Mouse (Mus musculus): Measurements from ENCODE around the gene Ccdc57. TPM values are rescaled to one million over a fixed set of nuclear protein-coding genes. Genes with fewer than 3 reads are reported as not detected.

Gene Ccdc57
- polyA plus RNA-seq, 1 experiment from 2014 or later, result 6.3 TPM

DNA sequence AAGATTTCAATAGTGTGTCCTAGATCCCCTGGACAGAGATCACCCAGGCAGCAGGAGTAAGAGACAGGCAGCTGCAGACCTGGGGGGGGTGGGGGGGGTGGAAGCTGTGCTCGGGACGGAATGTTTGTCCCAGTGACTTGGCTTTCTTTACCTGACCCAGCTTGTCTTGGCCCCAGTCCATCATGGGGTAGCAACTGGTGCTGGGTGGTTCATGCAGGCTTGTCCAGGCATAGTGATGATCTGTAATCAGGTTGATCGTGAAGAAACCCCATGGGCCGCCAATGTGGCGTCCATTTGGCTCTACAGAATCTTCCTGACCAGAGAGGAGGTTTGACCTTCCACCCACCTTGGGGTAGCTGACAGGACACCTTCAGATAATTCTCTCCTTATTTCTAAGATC is 13.3 kb upstream of the Ccdc57 start:
- 81% methylated on average over 5 of the region's 5 CpGs for WGBS
- Histone ChIP-seq H3K27me3 (replicated peaks; ENCODE audit: control insufficient read depth, insufficient read depth, low read length) (peaks cover 30% of the 10 kb centered on the region), H3K4me2 (ENCODE audit: low read length) (no peak overlapping the region), H3K4me3 (ENCODE audit: low read length) (no peak overlapping the region), H3K9me3 (ENCODE audit: control insufficient read depth, low read length) (no peaks in the 10 kb centered on the region), H3K36me3 (ENCODE audit: control insufficient read depth, insufficient read depth, low read length) (no peaks in the 10 kb centered on the region), H3K27ac (ENCODE audit: low read depth, low read length) (no peak overlapping the region), H3K4me1 (ENCODE audit: control insufficient read depth, insufficient read depth, low read depth, low read length) (peaks cover 11% of the 10 kb centered on the region), H3K9ac (ENCODE audit: low read depth, low read length) (no peak overlapping the region)
- no peak for ATAC-seq

GRCm38 (mm10) chr11:120945266-120945665 is 12.6 kb upstream of the Ccdc57 start:
- Histone ChIP-seq H3K4me1 (ENCODE audit: control insufficient read depth, insufficient read depth, low read depth, low read length) (peaks cover 7% of the 10 kb centered on the region; the same call in 1 of the 2 replicates), H3K4me3 (ENCODE audit: low read length) (no peak overlapping the region), H3K27me3 (replicated peaks; ENCODE audit: control insufficient read depth, insufficient read depth, low read length) (peaks cover 28% of the 10 kb centered on the region), H3K27ac (ENCODE audit: low read depth, low read length) (no peak overlapping the region), H3K9me3 (ENCODE audit: control insufficient read depth, low read length) (no peaks in the 10 kb centered on the region), H3K36me3 (ENCODE audit: control insufficient read depth, insufficient read depth, low read length) (no peaks in the 10 kb centered on the region), H3K9ac (ENCODE audit: low read depth, low read length) (no peak overlapping the region), H3K4me2 (ENCODE audit: low read length) (no peak overlapping the region)
- no peak for ATAC-seq
- WGBS, result 91% methylated on average over 7 of the region's 7 CpGs

GRCm38 (mm10) chr11:120940959-120941358 is 8.3 kb upstream of the Ccdc57 start:
- no peak for ATAC-seq
- Histone ChIP-seq H3K9me3 (ENCODE audit: control insufficient read depth, low read length) (no peaks in the 10 kb centered on the region), H3K4me2 (ENCODE audit: low read length) (no peak overlapping the region), H3K4me3 (ENCODE audit: low read length) (no peak overlapping the region), H3K27ac (ENCODE audit: low read depth, low read length) (no peak overlapping the region), H3K4me1 (ENCODE audit: control insufficient read depth, insufficient read depth, low read depth, low read length) (no peaks in the 10 kb centered on the region), H3K27me3 (replicated peaks; ENCODE audit: control insufficient read depth, insufficient read depth, low read length) (0 out of 2 replicates have a peak, but pooled peaks cover 2% of the 10 kb centered on the region), H3K36me3 (ENCODE audit: control insufficient read depth, insufficient read depth, low read length) (no peaks in the 10 kb centered on the region), H3K9ac (ENCODE audit: low read depth, low read length) (no peak overlapping the region)
- WGBS, result 94% methylated on average over 6 of the region's 6 CpGs

DNA sequence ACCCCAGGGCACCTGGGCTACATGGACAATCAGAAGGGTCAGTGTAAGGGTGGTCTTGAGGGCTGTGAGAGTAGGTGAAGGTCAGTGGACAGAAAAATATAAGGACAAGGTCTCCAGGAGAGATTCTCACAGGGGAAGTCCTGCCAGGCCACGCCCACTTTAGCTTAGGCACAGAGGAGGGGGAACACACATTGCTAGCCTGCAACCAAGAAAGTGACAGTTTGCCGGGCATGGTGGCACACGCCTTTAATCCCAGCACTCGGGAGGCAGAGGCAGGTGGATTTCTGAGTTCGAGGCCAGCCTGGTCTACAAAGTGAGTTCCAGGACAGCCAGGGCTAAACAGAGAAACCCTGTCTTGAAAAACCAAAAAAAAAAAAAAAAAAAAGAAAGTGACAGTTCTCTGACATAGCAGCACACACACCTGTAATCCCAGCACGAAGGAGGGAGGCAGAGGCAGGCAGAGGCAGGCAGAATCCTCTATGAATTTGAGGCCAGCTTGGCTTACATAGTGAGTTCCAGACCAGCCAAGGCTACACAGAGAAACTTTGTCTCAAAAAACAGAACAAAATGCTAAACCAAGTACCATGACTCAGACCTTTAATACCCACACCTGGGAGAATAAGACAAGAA is 7.2 kb upstream of the Ccdc57 start:
- Histone ChIP-seq H3K27me3 (replicated peaks; ENCODE audit: control insufficient read depth, insufficient read depth, low read length) (0 out of 2 replicates have a peak, but pooled peaks cover 2% of the 10 kb centered on the region), H3K4me2 (ENCODE audit: low read length) (no peak overlapping the region), H3K27ac (ENCODE audit: low read depth, low read length) (no peak overlapping the region), H3K9me3 (ENCODE audit: control insufficient read depth, low read length) (no peaks in the 10 kb centered on the region), H3K4me3 (ENCODE audit: low read length) (no peak overlapping the region), H3K36me3 (ENCODE audit: control insufficient read depth, insufficient read depth, low read length) (no peaks in the 10 kb centered on the region), H3K9ac (ENCODE audit: low read depth, low read length) (no peak overlapping the region), H3K4me1 (ENCODE audit: control insufficient read depth, insufficient read depth, low read depth, low read length) (no peaks in the 10 kb centered on the region)
- no peak for ATAC-seq
- WGBS, result 51% methylated on average over 6 of the region's 6 CpGs

DNA sequence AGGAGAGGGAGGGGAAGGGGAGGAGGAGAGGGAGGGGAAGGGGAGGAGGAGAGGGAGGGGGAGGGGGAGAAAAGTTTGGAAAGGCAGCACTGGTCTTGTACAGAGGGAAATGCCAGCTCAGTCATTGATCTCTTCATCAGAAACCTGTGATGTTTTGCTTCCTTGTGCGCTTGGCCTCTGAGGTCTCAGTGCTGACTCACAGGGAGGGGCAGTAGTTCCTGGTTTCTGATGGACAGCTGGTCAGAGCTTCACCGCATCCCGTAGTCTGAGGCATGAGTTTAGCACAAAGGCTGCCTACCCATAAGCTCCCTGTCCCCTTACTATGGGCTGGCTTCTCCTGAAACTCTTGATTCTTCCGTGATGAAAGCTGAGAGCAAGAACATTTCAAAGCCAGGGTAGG is 6.1 kb upstream of the Ccdc57 start:
- Histone ChIP-seq H3K4me2 (ENCODE audit: low read length) (no peak overlapping the region), H3K4me1 (ENCODE audit: control insufficient read depth, insufficient read depth, low read depth, low read length) (no peaks in the 10 kb centered on the region), H3K27ac (ENCODE audit: low read depth, low read length) (no peak overlapping the region), H3K9ac (ENCODE audit: low read depth, low read length) (no peak overlapping the region), H3K4me3 (ENCODE audit: low read length) (no peak overlapping the region), H3K9me3 (ENCODE audit: control insufficient read depth, low read length) (no peaks in the 10 kb centered on the region), H3K27me3 (replicated peaks; ENCODE audit: control insufficient read depth, insufficient read depth, low read length) (no peaks in the 10 kb centered on the region), H3K36me3 (ENCODE audit: control insufficient read depth, insufficient read depth, low read length) (no peaks in the 10 kb centered on the region)
- no peak for ATAC-seq
- WGBS, result 44% methylated on average over 4 of the region's 4 CpGs

- WGBS, result 100% methylated on average over 1 of the region's 1 CpGs
- ATAC-seq, result no peak
Observed at GRCm38 (mm10) chr11:120937976-120938375, 5.3 kb upstream of the Ccdc57 start.

GRCm38 (mm10) chr11:120931479-120931878 is 1.2 kb downstream of the Ccdc57 start:
- no peaks in the 10 kb centered on the region for H3K27me3 ChIP-seq (replicated peaks; ENCODE audit: control insufficient read depth, insufficient read depth, low read length)
- no peak for ATAC-seq
- WGBS, result 82% methylated on average over 4 of the region's 4 CpGs
- H3K27ac ChIP-seq (ENCODE audit: low read depth, low read length), result no peak overlapping the region
- no peaks in the 10 kb centered on the region for H3K36me3 ChIP-seq (ENCODE audit: control insufficient read depth, insufficient read depth, low read length)
- H3K4me1 ChIP-seq (ENCODE audit: control insufficient read depth, insufficient read depth, low read depth, low read length), result peaks cover 5% of the 10 kb centered on the region; the same call in 1 of the 2 replicates
- no peak overlapping the region for H3K9ac ChIP-seq (ENCODE audit: low read depth, low read length)
- H3K9me3 ChIP-seq (ENCODE audit: control insufficient read depth, low read length), result no peaks in the 10 kb centered on the region
- H3K4me2 ChIP-seq (ENCODE audit: low read length), result no peak overlapping the region
- H3K4me3 ChIP-seq (ENCODE audit: low read length), result no peak overlapping the region

More at GRCm38 (mm10) chr11:120937976-120938375, 5.3 kb upstream of the Ccdc57 start:
- no peak overlapping the region for H3K4me3 ChIP-seq (ENCODE audit: low read length)
- no peak overlapping the region for H3K27ac ChIP-seq (ENCODE audit: low read depth, low read length)
- no peaks in the 10 kb centered on the region for H3K36me3 ChIP-seq (ENCODE audit: control insufficient read depth, insufficient read depth, low read length)
- H3K9me3 ChIP-seq (ENCODE audit: control insufficient read depth, low read length), result no peaks in the 10 kb centered on the region
- peaks cover 3% of the 10 kb centered on the region; the same call in 1 of the 2 replicates for H3K4me1 ChIP-seq (ENCODE audit: control insufficient read depth, insufficient read depth, low read depth, low read length)
- H3K9ac ChIP-seq (ENCODE audit: low read depth, low read length), result no peak overlapping the region
- no peak overlapping the region for H3K4me2 ChIP-seq (ENCODE audit: low read length)
- no peaks in the 10 kb centered on the region for H3K27me3 ChIP-seq (replicated peaks; ENCODE audit: control insufficient read depth, insufficient read depth, low read length)

- no peak overlapping the region for H3K9ac ChIP-seq (ENCODE audit: low read depth, low read length)
- H3K36me3 ChIP-seq (ENCODE audit: control insufficient read depth, insufficient read depth, low read length), result no peaks in the 10 kb centered on the region
- WGBS, result 91% methylated on average over 4 of the region's 4 CpGs
- ATAC-seq, result no peak
- no peak overlapping the region for H3K4me3 ChIP-seq (ENCODE audit: low read length)
- H3K9me3 ChIP-seq (ENCODE audit: control insufficient read depth, low read length), result no peaks in the 10 kb centered on the region
- H3K4me2 ChIP-seq (ENCODE audit: low read length), result no peak overlapping the region
- H3K4me1 ChIP-seq (ENCODE audit: control insufficient read depth, insufficient read depth, low read depth, low read length), result peaks cover 5% of the 10 kb centered on the region; the same call in 1 of the 2 replicates
- H3K27ac ChIP-seq (ENCODE audit: low read depth, low read length), result no peak overlapping the region
- no peaks in the 10 kb centered on the region for H3K27me3 ChIP-seq (replicated peaks; ENCODE audit: control insufficient read depth, insufficient read depth, low read length)
Observed at GRCm38 (mm10) chr11:120928468-120928867, 4.2 kb downstream of the Ccdc57 start.

- no peaks in the 10 kb centered on the region for H3K27me3 ChIP-seq (replicated peaks; ENCODE audit: control insufficient read depth, insufficient read depth, low read length)
- ATAC-seq, result no peak
- peaks cover 16% of the 10 kb centered on the region for H3K36me3 ChIP-seq (ENCODE audit: control insufficient read depth, insufficient read depth, low read length)
- no peak overlapping the region for H3K4me2 ChIP-seq (ENCODE audit: low read length)
- H3K4me1 ChIP-seq (ENCODE audit: control insufficient read depth, insufficient read depth, low read depth, low read length), result no peaks in the 10 kb centered on the region
- no peak overlapping the region for H3K9ac ChIP-seq (ENCODE audit: low read depth, low read length)
- H3K27ac ChIP-seq (ENCODE audit: low read depth, low read length), result no peak overlapping the region
- no peaks in the 10 kb centered on the region for H3K9me3 ChIP-seq (ENCODE audit: control insufficient read depth, low read length)
- WGBS, result 100% methylated on average over 3 of the region's 3 CpGs
- H3K4me3 ChIP-seq (ENCODE audit: low read length), result no peak overlapping the region
Observed at GRCm38 (mm10) chr11:120922528-120922927, 10.1 kb downstream of the Ccdc57 start.

Data from hindbrain, embryonic 16.5 days (tissue).